Mouse (Mus musculus): ENCODE results near the gene Tsc2. TPM values are rescaled to one million over a fixed set of nuclear protein-coding genes. Genes with fewer than 3 reads are reported as not detected.
A peak's percentile ranks its signal among the peaks of the same experiment; 100 is the strongest.

The Tsc2 gene
- total RNA-seq, 1 experiment = 93.0 TPM

GRCm38 (mm10) chr17:24549618-24550415, 82.6 kb downstream of the Tsc2 start, which contains the start of gene Pkd1:
Gene Pkd1 (plus strand): TSS chr17:24549834.
- peak within 1 kb of the TSS; percentile 35 for H3K27ac ChIP-seq (ENCODE audit: insufficient read depth, low read depth, low read length, poor library complexity, severe bottlenecking)
- in situ Hi-C loops (cut with MboI; ENCODE audit: low sequenced_read_pairs in 2 of 2, unreplicated experiment in 2 of 2) = no loop called here

GRCm38 (mm10) chr17:24548921-24549617, 83.4 kb downstream of the Tsc2 start:
- no peak overlapping the region for H3K27ac ChIP-seq (ENCODE audit: insufficient read depth, low read depth, low read length, poor library complexity, severe bottlenecking)

More at GRCm38 (mm10) chr17:24549618-24550415, 82.6 kb downstream of the Tsc2 start, which contains the start of gene Pkd1:
- H3K9ac ChIP-seq (ENCODE audit: insufficient read depth, low read depth, low read length, poor library complexity, severe bottlenecking) = peak within 1 kb of the TSS; percentile 79
- TF ChIP-seq MAFK (IDR thresholded peaks at IDR 0.05; ENCODE audit: insufficient read depth, low read depth, low read length) = 0 out of 2 replicates have a peak, but pooled peaks have one; percentile 21
- no peak for TF ChIP-seq CHD2 (IDR thresholded peaks at IDR 0.05; ENCODE audit: low read depth, low read length)
- no peak for TF ChIP-seq HCFC1 (IDR thresholded peaks at IDR 0.05; ENCODE audit: borderline replicate concordance, insufficient read depth, low read length)
- peak; percentile 99 for DNase-seq (ENCODE audit: low read depth, low spot score)
- no peaks in the 10 kb centered on the region for H3K9me3 ChIP-seq (ENCODE audit: control insufficient read depth, insufficient read depth, low read depth, low read length)
- H3K36me3 ChIP-seq (ENCODE audit: control insufficient read depth, insufficient read depth, low read length, poor library complexity, severe bottlenecking) = no peaks in the 10 kb centered on the region; the same call in 1 of the 2 replicates
- H3K4me1 ChIP-seq (ENCODE audit: control insufficient read depth in 2 of 2, insufficient read depth in 2 of 2, low read length in 2 of 2, poor library complexity in 1 of 2) = no peaks in the 10 kb centered on the region
- H3K4me3 ChIP-seq (ENCODE audit: insufficient read depth in 1 of 2, low read depth in 1 of 2, low read length in 2 of 2, poor library complexity in 1 of 2, severe bottlenecking in 1 of 2) = peak within 1 kb of the TSS; percentile 73 to 76

GRCm38 (mm10) chr17:24548435-24548834, 84.0 kb downstream of the Tsc2 start:
- no peak overlapping the region; the same call in 1 of the 2 replicates for H3K9ac ChIP-seq (ENCODE audit: insufficient read depth, low read depth, low read length, poor library complexity, severe bottlenecking)
- in situ Hi-C loops (cut with MboI; ENCODE audit: low sequenced_read_pairs in 2 of 2, unreplicated experiment in 2 of 2) = no loop called here
- H3K4me3 ChIP-seq (ENCODE audit: insufficient read depth in 1 of 2, low read depth in 1 of 2, low read length in 2 of 2, poor library complexity in 1 of 2, severe bottlenecking in 1 of 2) = peak overlapping the region in 1 of 2 experiments; percentile 71; a peak in 2 of 4 replicates
- H3K9me3 ChIP-seq (ENCODE audit: control insufficient read depth, insufficient read depth, low read depth, low read length) = no peaks in the 10 kb centered on the region
- TF ChIP-seq CHD2 (IDR thresholded peaks at IDR 0.05; ENCODE audit: low read depth, low read length) (no peak), ZNF384 (IDR thresholded peaks at IDR 0.05; ENCODE audit: low read depth, low read length) (no peak), MAFK (IDR thresholded peaks at IDR 0.05; ENCODE audit: insufficient read depth, low read depth, low read length) (no peak), ZC3H11A (IDR thresholded peaks at IDR 0.05; ENCODE audit: borderline replicate concordance, low read depth, low read length) (no peak), HCFC1 (IDR thresholded peaks at IDR 0.05; ENCODE audit: borderline replicate concordance, insufficient read depth, low read length) (no peak)
- no peak for DNase-seq (ENCODE audit: low read depth, low spot score)
- no peaks in the 10 kb centered on the region; a peak in 1 of 4 replicates for H3K4me1 ChIP-seq (ENCODE audit: control insufficient read depth in 2 of 2, insufficient read depth in 2 of 2, low read length in 2 of 2, poor library complexity in 1 of 2)
- H3K36me3 ChIP-seq (ENCODE audit: control insufficient read depth, insufficient read depth, low read length, poor library complexity, severe bottlenecking) = no peaks in the 10 kb centered on the region; the same call in 1 of the 2 replicates
- H3K27ac ChIP-seq (ENCODE audit: insufficient read depth, low read depth, low read length, poor library complexity, severe bottlenecking) = no peak overlapping the region

More at GRCm38 (mm10) chr17:24548921-24549617, 83.4 kb downstream of the Tsc2 start:
- no peak for DNase-seq (ENCODE audit: low read depth, low spot score)
- Histone ChIP-seq H3K4me3 (ENCODE audit: insufficient read depth in 1 of 2, low read depth in 1 of 2, low read length in 2 of 2, poor library complexity in 1 of 2, severe bottlenecking in 1 of 2) (peak overlapping the region; percentile 58 to 71), H3K9ac (ENCODE audit: insufficient read depth, low read depth, low read length, poor library complexity, severe bottlenecking) (no peak overlapping the region; the same call in 1 of the 2 replicates), H3K36me3 (ENCODE audit: control insufficient read depth, insufficient read depth, low read length, poor library complexity, severe bottlenecking) (no peaks in the 10 kb centered on the region; the same call in 1 of the 2 replicates), H3K9me3 (ENCODE audit: control insufficient read depth, insufficient read depth, low read depth, low read length) (no peaks in the 10 kb centered on the region), H3K4me1 (ENCODE audit: control insufficient read depth in 2 of 2, insufficient read depth in 2 of 2, low read length in 2 of 2, poor library complexity in 1 of 2) (no peaks in the 10 kb centered on the region; a peak in 1 of 4 replicates)
- in situ Hi-C loops (cut with MboI; ENCODE audit: low sequenced_read_pairs in 2 of 2, unreplicated experiment in 2 of 2) = no loop called here
- TF ChIP-seq ZC3H11A (IDR thresholded peaks at IDR 0.05; ENCODE audit: borderline replicate concordance, low read depth, low read length) (no peak), ZNF384 (IDR thresholded peaks at IDR 0.05; ENCODE audit: low read depth, low read length) (no peak), MAFK (IDR thresholded peaks at IDR 0.05; ENCODE audit: insufficient read depth, low read depth, low read length) (no peak), CHD2 (IDR thresholded peaks at IDR 0.05; ENCODE audit: low read depth, low read length) (no peak), HCFC1 (IDR thresholded peaks at IDR 0.05; ENCODE audit: borderline replicate concordance, insufficient read depth, low read length) (no peak)

- H3K27ac ChIP-seq (ENCODE audit: insufficient read depth, low read depth, low read length, poor library complexity, severe bottlenecking) = no peak overlapping the region
- in situ Hi-C loops (cut with MboI; ENCODE audit: low sequenced_read_pairs in 2 of 2, unreplicated experiment in 2 of 2) = no loop called here
- no peaks in the 10 kb centered on the region for H3K9me3 ChIP-seq (ENCODE audit: control insufficient read depth, insufficient read depth, low read depth, low read length)
- no peak for DNase-seq (ENCODE audit: low read depth, low spot score)
- H3K4me1 ChIP-seq (ENCODE audit: control insufficient read depth in 2 of 2, insufficient read depth in 2 of 2, low read length in 2 of 2, poor library complexity in 1 of 2) = no peaks in the 10 kb centered on the region; a peak in 1 of 4 replicates
- no peaks in the 10 kb centered on the region for H3K36me3 ChIP-seq (ENCODE audit: control insufficient read depth, insufficient read depth, low read length, poor library complexity, severe bottlenecking)
- H3K9ac ChIP-seq (ENCODE audit: insufficient read depth, low read depth, low read length, poor library complexity, severe bottlenecking) = no peak overlapping the region
- no peak overlapping the region for H3K4me3 ChIP-seq (ENCODE audit: insufficient read depth in 1 of 2, low read depth in 1 of 2, low read length in 2 of 2, poor library complexity in 1 of 2, severe bottlenecking in 1 of 2)
- TF ChIP-seq ZNF384 (IDR thresholded peaks at IDR 0.05; ENCODE audit: low read depth, low read length) (no peak), MAFK (IDR thresholded peaks at IDR 0.05; ENCODE audit: insufficient read depth, low read depth, low read length) (no peak), ZC3H11A (IDR thresholded peaks at IDR 0.05; ENCODE audit: borderline replicate concordance, low read depth, low read length) (no peak), HCFC1 (IDR thresholded peaks at IDR 0.05; ENCODE audit: borderline replicate concordance, insufficient read depth, low read length) (no peak), CHD2 (IDR thresholded peaks at IDR 0.05; ENCODE audit: low read depth, low read length) (no peak)
These were observed 86.2 kb downstream of the Tsc2 start for GRCm38 (mm10) chr17:24546234-24546633.

Other genes starting within 250 kb of the Tsc2 start
- gene Rnps1, start 218.1 kb downstream of the Tsc2 start, total RNA-seq (2012; rRNA removed) = 107 and 138 TPM in 2 replicates
- gene Eci1, start 206.0 kb downstream of the Tsc2 start, total RNA-seq (2012; rRNA removed) = 38.0 and 42.9 TPM in 2 replicates
- gene Dnase1l2, start 189.5 kb downstream of the Tsc2 start, total RNA-seq (2012; rRNA removed) = 1.2 and 1.8 TPM in 2 replicates
- 23.4 and 38.2 TPM in 2 replicates for gene E4f1, start 162.3 kb downstream of the Tsc2 start, total RNA-seq (2012; rRNA removed)
- gene Pgp, start 162.2 kb downstream of the Tsc2 start, total RNA-seq (2012; rRNA removed) = 12.8 and 16.6 TPM in 2 replicates
- 1.2 and 1.4 TPM in 2 replicates for gene Bricd5, start 158.7 kb downstream of the Tsc2 start, total RNA-seq (2012; rRNA removed)
- 24.2 and 32.8 TPM in 2 replicates for gene Mlst8, start 153.6 kb downstream of the Tsc2 start, total RNA-seq (2012; rRNA removed)
- 1.8 and 2.0 TPM in 2 replicates for gene Caskin1, start 144.0 kb downstream of the Tsc2 start, total RNA-seq (2012; rRNA removed)
- gene Traf7, start 104.7 kb downstream of the Tsc2 start, total RNA-seq (2012; rRNA removed) = 149 and 228 TPM in 2 replicates
- gene Rab26, start 98.4 kb downstream of the Tsc2 start, total RNA-seq (2012; rRNA removed) = 2.8 and 7.4 TPM in 2 replicates
- 27.8 and 35.9 TPM in 2 replicates for gene Pkd1, start 82.8 kb downstream of the Tsc2 start, total RNA-seq (2012; rRNA removed)
- gene Nthl1, start 50 bp upstream of the Tsc2 start, total RNA-seq (2012; rRNA removed) = 39.4 and 43.0 TPM in 2 replicates
- 11.4 and 22.7 TPM in 2 replicates for gene Slc9a3r2, start 17.7 kb upstream of the Tsc2 start, total RNA-seq (2012; rRNA removed)
- 3.0 and 6.0 TPM in 2 replicates for gene Npw, start 25.8 kb upstream of the Tsc2 start, total RNA-seq (2012; rRNA removed)
- 39.7 and 55.9 TPM in 2 replicates for gene Zfp598, start 37.1 kb upstream of the Tsc2 start, total RNA-seq (2012; rRNA removed)
- gene Syngr3, start 57.3 kb upstream of the Tsc2 start, total RNA-seq (2012; rRNA removed) = 4.1 and 13.1 TPM in 2 replicates
- gene Gfer, start 63.5 kb upstream of the Tsc2 start, total RNA-seq (2012; rRNA removed) = 61.8 and 63.4 TPM in 2 replicates
- 2.9 and 7.5 TPM in 2 replicates for gene Noxo1, start 63.6 kb upstream of the Tsc2 start, total RNA-seq (2012; rRNA removed)
- 108 and 119 TPM in 2 replicates for gene Tbl3, start 75.0 kb upstream of the Tsc2 start, total RNA-seq (2012; rRNA removed)
- 0.71 and 0.95 TPM in 2 replicates for gene Rnf151, start 85.4 kb upstream of the Tsc2 start, total RNA-seq (2012; rRNA removed)
- 3,495 and 3,661 TPM in 2 replicates for gene Rps2, start 85.5 kb upstream of the Tsc2 start, total RNA-seq (2012; rRNA removed)
- 147 and 191 TPM in 2 replicates for gene Ndufb10, start 91.8 kb upstream of the Tsc2 start, total RNA-seq (2012; rRNA removed)
- gene Rpl3l, start 95.2 kb upstream of the Tsc2 start, total RNA-seq (2012; rRNA removed) = 0.16 and 0.67 TPM in 2 replicates
- gene Msrb1, start 104.0 kb upstream of the Tsc2 start, total RNA-seq (2012; rRNA removed) = 23.5 and 30.2 TPM in 2 replicates
- 1.6 and 2.3 TPM in 2 replicates for gene Hs3st6, start 120.4 kb upstream of the Tsc2 start, total RNA-seq (2012; rRNA removed)
- gene Meiob, start 171.7 kb upstream of the Tsc2 start, total RNA-seq (2012; rRNA removed) = 0.13 and 0.42 TPM in 2 replicates
- 37.3 and 40.5 TPM in 2 replicates for gene Hagh, start 207.5 kb upstream of the Tsc2 start, total RNA-seq (2012; rRNA removed)
- gene Fahd1, start 217.7 kb upstream of the Tsc2 start, total RNA-seq (2012; rRNA removed) = 9.7 and 9.8 TPM in 2 replicates
- 2.5 and 5.8 TPM in 2 replicates for gene Igfals, start 233.4 kb upstream of the Tsc2 start, total RNA-seq (2012; rRNA removed)

All from ES-E14 (cell line).